Mouse (Mus musculus) CH12.LX (cell line): ENCODE results near the gene Nfix. TPM values are rescaled to one million over a fixed set of nuclear protein-coding genes. Genes with fewer than 3 reads are reported as not detected.

ENCODE experiments used
- DNase-seq: peaks from one replicate; pipeline ENCODE4 v3.0.0-alpha.2; 2013; ENCODE audit errors: extremely low read depth
- H3K27ac ChIP-seq: 2 replicates; pipeline ENCODE4 v1.5.1; 2012; ENCODE audit warnings: low read depth, mild to moderate bottlenecking, control low read depth, moderate library complexity; ENCODE audit not compliant: insufficient read depth
- H3K27me3 ChIP-seq: replicated peaks from 2 replicates; pipeline ENCODE3; 2012; ENCODE audit warnings: inconsistent platforms
- H3K36me3 ChIP-seq, 2 experiments: replicated peaks in 1 of 2; 2 replicates each; pipeline versions ENCODE3 to v1.6.1; 2012; ENCODE audit warnings: inconsistent platforms in 1 of 2, low read length in 1 of 2, mild to moderate bottlenecking in 1 of 2, mixed read lengths in 1 of 2, moderate library complexity in 1 of 2; ENCODE audit not compliant: control insufficient read depth in 1 of 2, insufficient read depth in 1 of 2
- H3K4me1 ChIP-seq, 2 experiments: 2 replicates each; pipeline ENCODE4 v1.6.1; 2012; ENCODE audit warnings: inconsistent platforms in 1 of 2, moderate library complexity in 1 of 2; ENCODE audit not compliant: insufficient read depth in 2 of 2, control insufficient read depth in 1 of 2
- H3K4me2 ChIP-seq: 2 replicates; pipeline ENCODE4 v1.6.1; 2012; ENCODE audit warnings: low read depth, mild to moderate bottlenecking, control low read depth; ENCODE audit not compliant: poor library complexity, insufficient read depth, severe bottlenecking
- H3K4me3 ChIP-seq, 3 experiments: fragments of 150-350 bp in 1 of 3; sonication (generic) in 1 of 3; replicated peaks in 1 of 3; 2 replicates each; pipeline versions ENCODE3 to v1.5.1; 2011 to 2012; ENCODE audit warnings: low read depth in 2 of 3, low read length in 2 of 3, mild to moderate bottlenecking in 2 of 3, moderate library complexity in 2 of 3, control low read depth in 1 of 3, improper control_type of control experiment in 1 of 3, inconsistent platforms in 1 of 3, mixed read lengths in 1 of 3; ENCODE audit not compliant: poor library complexity in 1 of 3
- H3K79me2 ChIP-seq: replicated peaks from 2 replicates; pipeline ENCODE4 v1.6.1; 2012; ENCODE audit warnings: mild to moderate bottlenecking, moderate library complexity; ENCODE audit not compliant: control insufficient read depth, poor library complexity, insufficient read depth, severe bottlenecking; ENCODE audit errors: extremely low read depth
- H3K9ac ChIP-seq: 2 replicates; pipeline ENCODE4 v1.6.1; 2012; ENCODE audit warnings: low read depth, mild to moderate bottlenecking, control low read depth, moderate library complexity; ENCODE audit not compliant: insufficient read depth
- H3K9me3 ChIP-seq: replicated peaks from 2 replicates; pipeline ENCODE3; 2012; ENCODE audit warnings: low read length, inconsistent platforms, mixed read lengths
- BHLHE40 ChIP-seq: IDR thresholded peaks from 2 replicates; pipeline ENCODE4 v1.6.1; 2011; ENCODE audit warnings: mild to moderate bottlenecking, low read depth, low read length, improper control_type of control experiment
- CHD1 ChIP-seq: IDR thresholded peaks from 2 replicates; pipeline ENCODE4 v1.6.1; 2012; ENCODE audit warnings: low read depth, low read length, improper control_type of control experiment, inconsistent platforms
- CHD2 ChIP-seq: IDR thresholded peaks from 2 replicates; pipeline ENCODE4 v1.6.1; 2011; ENCODE audit warnings: low read length, improper control_type of control experiment
- EP300 ChIP-seq: IDR thresholded peaks from 2 replicates; pipeline ENCODE4 v1.6.1; 2011; ENCODE audit warnings: low read length, improper control_type of control experiment
- ETS1 ChIP-seq: conservative IDR thresholded peaks from 2 replicates; pipeline ENCODE4 v1.6.1; 2012; ENCODE audit warnings: low read depth, mild to moderate bottlenecking, inconsistent platforms, low read length, improper control_type of control experiment, moderate library complexity
- GABPA ChIP-seq: IDR thresholded peaks from 2 replicates; pipeline ENCODE4 v1.6.1; 2012; ENCODE audit warnings: low read depth, low read length, improper control_type of control experiment, inconsistent platforms; ENCODE audit not compliant: insufficient replicate concordance
- IRF4 ChIP-seq: IDR thresholded peaks from 2 replicates; pipeline ENCODE4 v1.6.1; 2014; ENCODE audit warnings: low read depth, mild to moderate bottlenecking, inconsistent platforms, low read length, improper control_type of control experiment
- JUND ChIP-seq: conservative IDR thresholded peaks from 2 replicates; pipeline ENCODE4 v1.6.1; 2011; ENCODE audit warnings: low read depth, low read length, improper control_type of control experiment
- MAFK ChIP-seq: IDR thresholded peaks from 2 replicates; pipeline ENCODE4 v1.6.1; 2011; ENCODE audit warnings: low read length, improper control_type of control experiment; ENCODE audit not compliant: insufficient replicate concordance
- MAX ChIP-seq: IDR thresholded peaks from 2 replicates; pipeline ENCODE4 v1.6.1; 2011; ENCODE audit warnings: low read length, improper control_type of control experiment
- MAZ ChIP-seq: IDR thresholded peaks from 2 replicates; pipeline ENCODE4 v1.6.1; 2012; ENCODE audit warnings: low read depth, mild to moderate bottlenecking, inconsistent platforms, low read length, improper control_type of control experiment, moderate library complexity
- MEF2A ChIP-seq: IDR thresholded peaks from 2 replicates; pipeline ENCODE4 v1.6.1; 2014; ENCODE audit warnings: low read depth, mild to moderate bottlenecking, inconsistent platforms, low read length, improper control_type of control experiment, borderline replicate concordance
- MYC ChIP-seq: IDR thresholded peaks from 2 replicates; pipeline ENCODE4 v1.6.1; 2011; ENCODE audit warnings: low read depth, mild to moderate bottlenecking, improper control_type of control experiment, low read length
- NELFE ChIP-seq: IDR thresholded peaks from 2 replicates; pipeline ENCODE4 v1.6.1; 2011; ENCODE audit warnings: low read depth, low read length, improper control_type of control experiment
- NRF1 ChIP-seq: IDR thresholded peaks from 2 replicates; pipeline ENCODE4 v1.6.1; 2014; ENCODE audit warnings: low read depth, mild to moderate bottlenecking, inconsistent platforms, low read length, improper control_type of control experiment, moderate library complexity
- PAX5 ChIP-seq: IDR thresholded peaks from 2 replicates; pipeline ENCODE4 v1.6.1; 2012; ENCODE audit warnings: low read length, inconsistent platforms, mixed read lengths
- POLR2AphosphoS2 ChIP-seq: IDR thresholded peaks from 2 replicates; pipeline ENCODE4 v1.6.1; 2011; ENCODE audit warnings: low read depth, low read length, improper control_type of control experiment
- RAD21 ChIP-seq: IDR thresholded peaks from 2 replicates; pipeline ENCODE4 v1.6.1; 2011; ENCODE audit warnings: low read depth, mild to moderate bottlenecking, low read length, improper control_type of control experiment, moderate library complexity
- RCOR1 ChIP-seq: conservative IDR thresholded peaks from 2 replicates; pipeline ENCODE4 v1.6.1; 2012; ENCODE audit warnings: low read depth, mild to moderate bottlenecking, inconsistent platforms, low read length, improper control_type of control experiment
- SIN3A ChIP-seq: IDR thresholded peaks from 2 replicates; pipeline ENCODE4 v1.6.1; 2012; ENCODE audit warnings: low read length, improper control_type of control experiment, inconsistent platforms
- TCF12 ChIP-seq: IDR thresholded peaks from 2 replicates; pipeline ENCODE4 v1.6.1; 2014; ENCODE audit warnings: low read depth, mild to moderate bottlenecking, inconsistent platforms, low read length, improper control_type of control experiment
- USF1 ChIP-seq: IDR thresholded peaks from 2 replicates; pipeline ENCODE4 v1.6.1; 2014; ENCODE audit warnings: low read depth, mild to moderate bottlenecking, inconsistent platforms, low read length, improper control_type of control experiment
- USF2 ChIP-seq: conservative IDR thresholded peaks from 2 replicates; pipeline ENCODE4 v1.6.1; 2011; ENCODE audit warnings: low read depth, low read length, improper control_type of control experiment
- ZMIZ1 ChIP-seq: IDR thresholded peaks from 2 replicates; pipeline ENCODE4 v1.6.1; 2012; ENCODE audit warnings: low read depth, mild to moderate bottlenecking, inconsistent platforms, low read length, improper control_type of control experiment
- dilution Hi-C: fragments of 300-500 bp; cut with MboI; formaldehyde crosslinking; loops from 2 replicates; pipeline ENCODE4 v1.14.3; 2020; ENCODE audit warnings: low sequenced_read_pairs; ENCODE audit not compliant: extremely low pct_unique_long_range_greater_than_20kb, extremely low pct_ligation_motif_present
- in situ Hi-C: fragments of 300-500 bp; cut with MboI; formaldehyde crosslinking; loops from 3 replicates; pipeline ENCODE4 v1.14.3; 2019; ENCODE audit warnings: low sequenced_read_pairs, low pct_ligation_motif_present, low pct_unique_long_range_greater_than_20kb, mixed read lengths
- polyA plus RNA-seq: library from polyadenylated mRNA; unstranded; fragments of >175 nt; gene quantifications from 2 replicates; pipeline ENCODE4 v1.2.1, GENCODE M21; 2012; ENCODE audit warnings: low read depth; ENCODE audit not compliant: insufficient read length
- total RNA-seq, 2 experiments: library from RNA; depleted of rRNA; stranded (reverse); fragments of 300-350 nt in 1 of 2; fragments of >200 nt in 1 of 2; gene quantifications; 2 replicates each; pipeline ENCODE4 v1.2.3; 2012 to 2014

The Nfix gene
- total and polyA plus RNA-seq, 3 experiments, result 0.09 to 10.5 (median 1.1) TPM

DNA sequence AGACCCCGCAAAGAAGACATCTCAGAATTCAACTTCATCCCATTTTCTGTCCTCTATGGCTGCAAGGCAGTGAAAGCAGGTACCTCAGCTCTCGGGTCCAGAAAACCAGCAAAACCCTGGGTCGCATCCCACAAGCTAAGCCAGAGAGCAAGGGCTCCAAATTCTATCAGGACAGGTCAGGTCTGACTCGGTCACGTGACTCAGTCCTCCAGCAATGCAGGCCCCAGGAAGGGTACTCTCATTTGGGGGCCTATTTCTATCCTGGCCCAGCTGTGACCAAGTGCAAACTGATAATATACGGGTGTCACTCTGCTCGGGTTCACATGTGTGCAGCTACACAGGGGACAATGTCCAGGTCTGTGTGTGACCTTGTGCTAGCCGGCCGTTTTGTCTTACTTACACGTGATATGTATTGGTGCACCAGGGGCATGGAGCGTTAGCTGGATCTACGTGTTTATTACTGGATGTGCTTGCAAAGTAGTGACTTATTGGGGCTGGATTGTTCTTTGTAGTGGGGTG is 7.7 kb downstream of the Nfix start:
- dilution Hi-C loops, result no loop called here
- no peaks in the 10 kb centered on the region for H3K9me3 ChIP-seq
- H3K4me1 ChIP-seq, result no peaks in the 10 kb centered on the region
- peaks cover 95% of the 10 kb centered on the region for H3K27me3 ChIP-seq
- no peak for DNase-seq
- H3K79me2 ChIP-seq, result no peaks in the 10 kb centered on the region
- TF ChIP-seq SIN3A, result no peak
- no peak for TF ChIP-seq MEF2A
- no peak for TF ChIP-seq MAZ
- TF ChIP-seq BHLHE40, result no peak
- TF ChIP-seq PAX5, result no peak
- TF ChIP-seq MYC, result no peak
- no peak for TF ChIP-seq MAFK
- no peak for TF ChIP-seq CHD1
- TF ChIP-seq USF1, result peak; percentile 22; the same call in 1 of the 2 replicates
- no peak for TF ChIP-seq POLR2AphosphoS2
- no peak for TF ChIP-seq NELFE
- no peak for TF ChIP-seq NRF1
- no peak for TF ChIP-seq IRF4
- TF ChIP-seq CHD2, result no peak
- no peak for TF ChIP-seq GABPA
- TF ChIP-seq MAX, result no peak
- 0 out of 2 replicates have a peak, but pooled peaks have one; percentile 14 for TF ChIP-seq USF2
- TF ChIP-seq, all 38 proteins: peak for 2
- H3K4me3 ChIP-seq, result no peak overlapping the region
- no peak overlapping the region for H3K4me2 ChIP-seq
- H3K36me3 ChIP-seq, result no peaks in the 10 kb centered on the region
- no peak overlapping the region for H3K9ac ChIP-seq
- in situ Hi-C loops, result no loop called here
- H3K27ac ChIP-seq, result no peak overlapping the region

DNA sequence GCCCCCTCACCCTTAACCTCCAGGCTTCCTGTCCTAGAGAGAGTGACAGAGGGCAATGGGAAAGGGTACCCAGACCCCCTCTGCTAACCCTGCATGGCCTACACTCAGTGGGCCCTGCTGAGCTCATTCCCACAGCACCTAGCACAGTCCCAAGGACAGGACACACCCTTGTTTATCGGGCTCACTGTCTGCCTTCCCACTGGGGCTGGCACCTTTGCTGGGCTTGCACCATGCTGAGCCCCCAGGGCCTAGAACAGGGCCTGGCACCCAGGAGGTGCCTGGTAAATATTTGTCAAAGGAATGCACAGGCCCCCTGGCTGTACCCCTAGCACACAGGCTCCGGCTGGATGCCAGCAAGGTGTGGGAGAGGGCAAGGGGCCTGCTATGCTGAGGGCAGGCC is 9.6 kb downstream of the Nfix start:
- Histone ChIP-seq H3K4me1 (no peaks in the 10 kb centered on the region), H3K27ac (no peak overlapping the region), H3K79me2 (no peaks in the 10 kb centered on the region), H3K9me3 (no peaks in the 10 kb centered on the region), H3K9ac (no peak overlapping the region), H3K4me3 (no peak overlapping the region), H3K36me3 (no peaks in the 10 kb centered on the region), H3K4me2 (no peak overlapping the region), H3K27me3 (peaks cover 94% of the 10 kb centered on the region)
- dilution Hi-C loops, result no loop called here
- in situ Hi-C loops, result no loop called here
- DNase-seq, result no peak
- TF ChIP-seq BHLHE40 (no peak), USF1 (no peak), SIN3A (no peak), TCF12 (no peak), RAD21 (no peak), MAZ (no peak), EP300 (no peak), JUND (no peak), ETS1 (no peak), USF2 (no peak), ZMIZ1 (no peak), RCOR1 (no peak), POLR2AphosphoS2 (no peak), MEF2A (no peak)
